Mouse (Mus musculus): Measurements from ENCODE around the gene Hoxc9. TPM values are rescaled to one million over a fixed set of nuclear protein-coding genes. Genes with fewer than 3 reads are reported as not detected.
A peak's percentile ranks its signal among the peaks of the same experiment; 100 is the strongest.

Gene Hoxc9
- polyA plus RNA-seq, 1 experiment from 2014 or later = not detected

GRCm38 (mm10) chr15:102980912-102981311 lies 4.7 kb downstream of the Hoxc9 start:
- Histone ChIP-seq H3K9ac (ENCODE audit: low read length) (no peak overlapping the region), H3K27ac (replicated peaks in 1 of 2; ENCODE audit: control insufficient read depth in 1 of 2, insufficient read depth in 1 of 2, low read depth in 2 of 2, low read length in 2 of 2) (no peak overlapping the region), H3K4me1 (ENCODE audit: control insufficient read depth in 2 of 2, insufficient read depth in 2 of 2, low read length in 2 of 2) (peaks cover 0 to 6% of the 10 kb centered on the region in 2 experiments; a peak in 2 of 4 replicates), H3K9me3 (ENCODE audit: control insufficient read depth, low read length) (no peaks in the 10 kb centered on the region), H3K4me3 (ENCODE audit: control insufficient read depth in 1 of 2, insufficient read depth in 1 of 2, low read depth in 1 of 2, low read length in 2 of 2) (peak overlapping the region in 1 of 2 experiments; percentile 27; a peak in 1 of 4 replicates), H3K27me3 (ENCODE audit: control insufficient read depth, insufficient read depth, low read length) (peaks cover 100% of the 10 kb centered on the region), H3K36me3 (ENCODE audit: control insufficient read depth, insufficient read depth, low read length) (no peaks in the 10 kb centered on the region), H3K4me2 (ENCODE audit: low read length) (peak overlapping the region; percentile 48)
- ATAC-seq (ENCODE audit: insufficient number of reproducible peaks, insufficient read depth, low FRiP score, low read depth) = no peak
- 2% methylated on average over 14 of the region's 14 CpGs for WGBS

GRCm38 (mm10) chr15:102981379-102982288 lies 5.4 kb downstream of the Hoxc9 start:
- under 1% methylated on average over 87 of the region's 88 CpGs for WGBS
- Histone ChIP-seq H3K9me3 (ENCODE audit: control insufficient read depth, low read length) (no peaks in the 10 kb centered on the region), H3K4me2 (ENCODE audit: low read length) (peak overlapping the region; percentile 48), H3K27ac (replicated peaks in 1 of 2; ENCODE audit: control insufficient read depth in 1 of 2, insufficient read depth in 1 of 2, low read depth in 2 of 2, low read length in 2 of 2) (no peak overlapping the region), H3K27me3 (ENCODE audit: control insufficient read depth, insufficient read depth, low read length) (peaks cover 100% of the 10 kb centered on the region), H3K9ac (ENCODE audit: low read length) (no peak overlapping the region), H3K4me3 (ENCODE audit: control insufficient read depth in 1 of 2, insufficient read depth in 1 of 2, low read depth in 1 of 2, low read length in 2 of 2) (peak overlapping the region; percentile 12 to 27), H3K4me1 (ENCODE audit: control insufficient read depth in 2 of 2, insufficient read depth in 2 of 2, low read length in 2 of 2) (peaks cover 0 to 6% of the 10 kb centered on the region in 2 experiments; a peak in 2 of 4 replicates), H3K36me3 (ENCODE audit: control insufficient read depth, insufficient read depth, low read length) (no peaks in the 10 kb centered on the region)
- no peak for ATAC-seq (ENCODE audit: insufficient number of reproducible peaks, insufficient read depth, low FRiP score, low read depth)

- Histone ChIP-seq H3K27me3 (ENCODE audit: control insufficient read depth, insufficient read depth, low read length) (peaks cover 100% of the 10 kb centered on the region), H3K9ac (ENCODE audit: low read length) (no peak overlapping the region), H3K4me3 (ENCODE audit: control insufficient read depth in 1 of 2, insufficient read depth in 1 of 2, low read depth in 1 of 2, low read length in 2 of 2) (no peak overlapping the region), H3K4me2 (ENCODE audit: low read length) (no peak overlapping the region), H3K36me3 (ENCODE audit: control insufficient read depth, insufficient read depth, low read length) (no peaks in the 10 kb centered on the region), H3K27ac (replicated peaks in 1 of 2; ENCODE audit: control insufficient read depth in 1 of 2, insufficient read depth in 1 of 2, low read depth in 2 of 2, low read length in 2 of 2) (no peak overlapping the region), H3K9me3 (ENCODE audit: control insufficient read depth, low read length) (no peaks in the 10 kb centered on the region), H3K4me1 (ENCODE audit: control insufficient read depth in 2 of 2, insufficient read depth in 2 of 2, low read length in 2 of 2) (peaks cover 0 to 6% of the 10 kb centered on the region in 2 experiments; a peak in 2 of 4 replicates)
- no peak for ATAC-seq (ENCODE audit: insufficient number of reproducible peaks, insufficient read depth, low FRiP score, low read depth)
- 0% methylated on average over 12 of the region's 12 CpGs for WGBS
These were observed 7.5 kb downstream of the Hoxc9 start for GRCm38 (mm10) chr15:102983716-102984115.

- ATAC-seq (ENCODE audit: insufficient number of reproducible peaks, insufficient read depth, low FRiP score, low read depth) = no peak
These were observed 8.3 kb downstream of the Hoxc9 start for GRCm38 (mm10) chr15:102984521-102984920.

DNA sequence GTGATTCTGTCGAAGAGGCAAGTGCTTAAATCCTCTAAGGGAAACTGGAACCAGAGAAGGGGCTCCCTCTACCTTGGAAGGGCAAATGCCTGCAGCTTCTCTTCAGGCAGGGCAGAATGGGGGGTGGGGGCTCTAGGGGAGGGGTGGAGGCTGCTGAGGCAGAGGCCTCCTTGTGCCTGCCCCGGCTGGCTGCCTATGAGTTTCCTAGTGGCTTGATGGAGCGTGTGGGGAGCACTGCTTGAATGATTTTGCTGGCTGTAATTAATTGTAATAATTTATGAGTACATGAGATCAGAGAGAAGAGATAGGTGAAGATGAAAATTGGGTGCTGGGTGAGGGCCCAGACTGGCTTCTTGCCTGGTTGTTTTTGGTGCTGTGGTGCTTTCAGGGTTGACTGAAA lies 8.7 kb downstream of the Hoxc9 start:
- no peaks in the 10 kb centered on the region for H3K36me3 ChIP-seq (ENCODE audit: control insufficient read depth, insufficient read depth, low read length)
- H3K27me3 ChIP-seq (ENCODE audit: control insufficient read depth, insufficient read depth, low read length) = peaks cover 100% of the 10 kb centered on the region
- no peak overlapping the region for H3K9ac ChIP-seq (ENCODE audit: low read length)
- WGBS = 1% methylated on average over 3 of the region's 3 CpGs
- ATAC-seq (ENCODE audit: insufficient number of reproducible peaks, insufficient read depth, low FRiP score, low read depth) = no peak
- no peaks in the 10 kb centered on the region for H3K9me3 ChIP-seq (ENCODE audit: control insufficient read depth, low read length)
- no peak overlapping the region for H3K4me3 ChIP-seq (ENCODE audit: control insufficient read depth in 1 of 2, insufficient read depth in 1 of 2, low read depth in 1 of 2, low read length in 2 of 2)
- H3K4me2 ChIP-seq (ENCODE audit: low read length) = no peak overlapping the region
- peaks cover 0 to 6% of the 10 kb centered on the region in 2 experiments; a peak in 2 of 4 replicates for H3K4me1 ChIP-seq (ENCODE audit: control insufficient read depth in 2 of 2, insufficient read depth in 2 of 2, low read length in 2 of 2)
- no peak overlapping the region for H3K27ac ChIP-seq (replicated peaks in 1 of 2; ENCODE audit: control insufficient read depth in 1 of 2, insufficient read depth in 1 of 2, low read depth in 2 of 2, low read length in 2 of 2)

More at GRCm38 (mm10) chr15:102984521-102984920, 8.3 kb downstream of the Hoxc9 start:
- under 1% methylated on average over 10 of the region's 10 CpGs for WGBS
- H3K9me3 ChIP-seq (ENCODE audit: control insufficient read depth, low read length) = no peaks in the 10 kb centered on the region
- H3K27ac ChIP-seq (replicated peaks in 1 of 2; ENCODE audit: control insufficient read depth in 1 of 2, insufficient read depth in 1 of 2, low read depth in 2 of 2, low read length in 2 of 2) = no peak overlapping the region
- H3K27me3 ChIP-seq (ENCODE audit: control insufficient read depth, insufficient read depth, low read length) = peaks cover 100% of the 10 kb centered on the region
- H3K36me3 ChIP-seq (ENCODE audit: control insufficient read depth, insufficient read depth, low read length) = no peaks in the 10 kb centered on the region
- H3K4me3 ChIP-seq (ENCODE audit: control insufficient read depth in 1 of 2, insufficient read depth in 1 of 2, low read depth in 1 of 2, low read length in 2 of 2) = no peak overlapping the region
- H3K4me1 ChIP-seq (ENCODE audit: control insufficient read depth in 2 of 2, insufficient read depth in 2 of 2, low read length in 2 of 2) = peaks cover 0 to 6% of the 10 kb centered on the region in 2 experiments; a peak in 2 of 4 replicates
- no peak overlapping the region for H3K4me2 ChIP-seq (ENCODE audit: low read length)
- no peak overlapping the region for H3K9ac ChIP-seq (ENCODE audit: low read length)

DNA sequence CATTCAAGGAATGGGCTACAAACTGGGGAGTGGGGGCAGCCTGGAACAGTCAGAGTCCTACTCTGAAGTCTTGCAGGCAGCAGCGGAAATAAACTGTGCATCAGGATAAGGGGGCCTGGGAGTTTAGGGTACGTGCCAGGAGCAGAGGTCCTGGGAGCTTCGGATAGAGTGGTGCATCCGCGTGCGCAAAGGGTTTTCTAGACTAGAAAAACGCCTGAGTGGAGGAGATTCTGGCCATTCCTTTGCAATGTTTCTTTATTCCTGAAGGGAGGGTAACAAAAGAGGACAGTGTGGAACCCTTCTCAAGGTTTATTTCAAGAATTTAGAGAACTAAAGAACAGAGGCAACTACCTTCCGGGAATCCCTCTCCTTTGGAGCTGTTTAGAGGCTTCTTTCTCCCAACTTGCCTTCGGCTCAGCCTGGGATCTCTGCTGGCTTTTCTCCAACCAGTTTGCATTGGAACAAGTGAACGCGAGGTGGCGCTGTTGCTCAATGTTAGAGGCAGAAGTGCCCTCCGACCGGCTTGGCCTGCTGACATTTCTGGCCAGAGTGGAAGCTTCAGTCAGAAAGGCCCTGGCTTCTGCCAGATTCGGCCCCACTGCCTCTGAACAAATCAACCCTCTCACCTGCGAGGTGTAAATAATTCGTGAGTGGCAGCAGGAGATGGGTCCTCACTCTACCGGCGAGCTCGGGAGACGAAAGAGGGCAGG lies 11.0 kb downstream of the Hoxc9 start:
- Histone ChIP-seq H3K27ac (replicated peaks in 1 of 2; ENCODE audit: control insufficient read depth in 1 of 2, insufficient read depth in 1 of 2, low read depth in 2 of 2, low read length in 2 of 2) (no peak overlapping the region), H3K36me3 (ENCODE audit: control insufficient read depth, insufficient read depth, low read length) (no peaks in the 10 kb centered on the region), H3K9me3 (ENCODE audit: control insufficient read depth, low read length) (no peaks in the 10 kb centered on the region), H3K4me1 (ENCODE audit: control insufficient read depth in 2 of 2, insufficient read depth in 2 of 2, low read length in 2 of 2) (no peaks in the 10 kb centered on the region), H3K9ac (ENCODE audit: low read length) (no peak overlapping the region), H3K4me2 (ENCODE audit: low read length) (no peak overlapping the region), H3K27me3 (ENCODE audit: control insufficient read depth, insufficient read depth, low read length) (peaks cover 99% of the 10 kb centered on the region), H3K4me3 (ENCODE audit: control insufficient read depth in 1 of 2, insufficient read depth in 1 of 2, low read depth in 1 of 2, low read length in 2 of 2) (no peak overlapping the region)
- 4% methylated on average over 21 of the region's 21 CpGs for WGBS
- no peak for ATAC-seq (ENCODE audit: insufficient number of reproducible peaks, insufficient read depth, low FRiP score, low read depth)

DNA sequence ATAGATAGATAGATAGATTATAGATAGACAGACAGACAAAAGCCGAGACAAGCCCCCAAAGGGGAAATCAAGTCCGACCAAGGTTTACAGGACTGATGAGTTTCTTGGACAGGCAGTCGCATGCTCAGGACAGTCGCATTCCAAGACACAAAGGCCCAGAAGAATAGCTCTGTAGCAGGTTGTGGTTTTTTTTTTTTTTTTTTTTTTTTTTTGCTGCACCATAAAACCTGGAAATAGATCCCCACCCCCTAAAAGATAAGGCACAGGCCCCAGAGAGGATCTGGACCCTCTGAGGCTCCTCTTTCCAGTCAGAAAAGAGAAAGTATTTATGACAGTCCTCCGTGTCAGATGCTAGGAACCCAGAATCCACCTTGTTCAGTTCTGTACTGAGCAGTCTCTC lies 11.8 kb downstream of the Hoxc9 start:
- Histone ChIP-seq H3K4me1 (ENCODE audit: control insufficient read depth in 2 of 2, insufficient read depth in 2 of 2, low read length in 2 of 2) (no peaks in the 10 kb centered on the region), H3K36me3 (ENCODE audit: control insufficient read depth, insufficient read depth, low read length) (no peaks in the 10 kb centered on the region), H3K9me3 (ENCODE audit: control insufficient read depth, low read length) (no peaks in the 10 kb centered on the region), H3K27me3 (ENCODE audit: control insufficient read depth, insufficient read depth, low read length) (peaks cover 99% of the 10 kb centered on the region), H3K27ac (replicated peaks in 1 of 2; ENCODE audit: control insufficient read depth in 1 of 2, insufficient read depth in 1 of 2, low read depth in 2 of 2, low read length in 2 of 2) (no peak overlapping the region), H3K9ac (ENCODE audit: low read length) (no peak overlapping the region), H3K4me3 (ENCODE audit: control insufficient read depth in 1 of 2, insufficient read depth in 1 of 2, low read depth in 1 of 2, low read length in 2 of 2) (no peak overlapping the region), H3K4me2 (ENCODE audit: low read length) (no peak overlapping the region)
- 23% methylated on average over 5 of the region's 5 CpGs for WGBS
- no peak for ATAC-seq (ENCODE audit: insufficient number of reproducible peaks, insufficient read depth, low FRiP score, low read depth)

Data from heart, embryonic 14.5 days (tissue).